Mouse (Mus musculus) liver, adult 2 months (tissue): ENCODE measurements around the gene Relt.

Experiments used
- CTCF ChIP-seq: fragments of 200-500 bp; IDR thresholded peaks from 2 replicates; pipeline ENCODE4 v1.5.1; 2011; ENCODE audit warnings: low read depth, low read length, control low read depth
- POLR2A ChIP-seq: fragments of 200-500 bp; IDR thresholded peaks from 2 replicates; pipeline ENCODE4 v1.6.1; 2011; ENCODE audit warnings: low read length, control low read depth; ENCODE audit not compliant: insufficient read depth; ENCODE audit errors: extremely low read depth

- TF ChIP-seq CTCF: no peak
- TF ChIP-seq POLR2A: no peak
Measured at GRCm38 (mm10) chr7:100862353-100862752, 893 bp downstream of the Relt start.
